Mouse (Mus musculus) midbrain, embryonic 12.5 days (tissue): ENCODE measurements at regions not wholly inside any gene's neighbourhood (a gene's known extent, or its start where the extent isn't known, plus 50 kb on each side); places are given as distances from the start of the nearest gene placed in this dataset.
A peak's percentile ranks its signal among the peaks of the same experiment; 100 is the strongest.
"Not testable (repeated sequence)": the region's sequence is repeated elsewhere in the genome, so short reads cannot be mapped to it uniquely, and the experiment has no call there.

ENCODE experiments used
- ATAC-seq: fragments of 200-750 bp; cut with Nextera tagmentation; 2 replicates; pipeline ENCODE4 v1.8.0; 2017; ENCODE audit warnings: low read depth, moderate TSS enrichment, moderate library complexity; ENCODE audit not compliant: low FRiP score
- H3K27ac ChIP-seq: fragments of 300-500 bp; sonication (generic); replicated peaks from 2 replicates; pipeline ENCODE4 v1.5.1; 2016; ENCODE audit warnings: mild to moderate bottlenecking
- H3K27me3 ChIP-seq: fragments of 300-500 bp; sonication (generic); 2 replicates; pipeline ENCODE4 v1.6.1; 2016; ENCODE audit warnings: mild to moderate bottlenecking
- H3K36me3 ChIP-seq: fragments of 300-500 bp; sonication (generic); 2 replicates; pipeline ENCODE4 v1.6.1; 2016
- H3K4me1 ChIP-seq: fragments of 300-500 bp; sonication (generic); 2 replicates; pipeline ENCODE4 v1.6.1; 2016
- H3K4me2 ChIP-seq: fragments of 300-500 bp; sonication (generic); replicated peaks from 2 replicates; pipeline ENCODE4 v1.6.1; 2016; ENCODE audit warnings: mild to moderate bottlenecking, moderate library complexity
- H3K4me3 ChIP-seq: fragments of 300-500 bp; sonication (generic); 2 replicates; pipeline ENCODE4 v1.5.1; 2016; ENCODE audit warnings: mild to moderate bottlenecking
- H3K9ac ChIP-seq: fragments of 300-500 bp; sonication (generic); replicated peaks from 2 replicates; pipeline ENCODE4 v1.6.1; 2016; ENCODE audit warnings: mild to moderate bottlenecking, moderate library complexity
- H3K9me3 ChIP-seq: fragments of 300-500 bp; sonication (generic); 2 replicates; pipeline ENCODE4 v1.6.1; 2016; ENCODE audit warnings: mild to moderate bottlenecking
- WGBS: fragments of 180-500 bp; shearing (Covaris S2); methylation state at CpG from one replicate; pipeline ENCODE4 v1.1.7; 2016; 5-methylcytosine and 5-hydroxymethylcytosine counted together

- H3K9me3 ChIP-seq, H3K36me3 ChIP-seq, H3K4me2 ChIP-seq, ATAC-seq, H3K9ac ChIP-seq, H3K27me3 ChIP-seq, H3K27ac ChIP-seq, H3K4me3 ChIP-seq, H3K4me1 ChIP-seq: not testable (repeated sequence)
- WGBS, result 93% methylated on average over 15 of the region's 15 CpGs
Measured at GRCm38 (mm10) chr15:53984006-53984405, 99.3 kb downstream of the Gm7489 start.

- Histone ChIP-seq H3K4me2 (no peak overlapping the region), H3K27me3 (no peaks in the 10 kb centered on the region), H3K9ac (no peak overlapping the region), H3K9me3 (no peaks in the 10 kb centered on the region), H3K4me3 (no peak overlapping the region), H3K27ac (no peak overlapping the region), H3K36me3 (no peaks in the 10 kb centered on the region), H3K4me1 (no peaks in the 10 kb centered on the region)
- no peak for ATAC-seq
- WGBS, result 86% methylated on average over 2 of the region's 2 CpGs
Measured at GRCm38 (mm10) chr15:53989888-53990287, 105.2 kb downstream of the Gm7489 start.

- no peaks in the 10 kb centered on the region for H3K9me3 ChIP-seq
- 80% methylated on average over 2 of the region's 2 CpGs for WGBS
- no peak overlapping the region for H3K9ac ChIP-seq
- ATAC-seq, result no peak
- H3K4me1 ChIP-seq, result no peaks in the 10 kb centered on the region
- no peaks in the 10 kb centered on the region for H3K27me3 ChIP-seq
- no peak overlapping the region for H3K27ac ChIP-seq
- no peaks in the 10 kb centered on the region for H3K36me3 ChIP-seq
- no peak overlapping the region for H3K4me3 ChIP-seq
- no peak overlapping the region for H3K4me2 ChIP-seq
Measured at GRCm38 (mm10) chr15:53995199-53995868, 110.6 kb downstream of the Gm7489 start.

DNA sequence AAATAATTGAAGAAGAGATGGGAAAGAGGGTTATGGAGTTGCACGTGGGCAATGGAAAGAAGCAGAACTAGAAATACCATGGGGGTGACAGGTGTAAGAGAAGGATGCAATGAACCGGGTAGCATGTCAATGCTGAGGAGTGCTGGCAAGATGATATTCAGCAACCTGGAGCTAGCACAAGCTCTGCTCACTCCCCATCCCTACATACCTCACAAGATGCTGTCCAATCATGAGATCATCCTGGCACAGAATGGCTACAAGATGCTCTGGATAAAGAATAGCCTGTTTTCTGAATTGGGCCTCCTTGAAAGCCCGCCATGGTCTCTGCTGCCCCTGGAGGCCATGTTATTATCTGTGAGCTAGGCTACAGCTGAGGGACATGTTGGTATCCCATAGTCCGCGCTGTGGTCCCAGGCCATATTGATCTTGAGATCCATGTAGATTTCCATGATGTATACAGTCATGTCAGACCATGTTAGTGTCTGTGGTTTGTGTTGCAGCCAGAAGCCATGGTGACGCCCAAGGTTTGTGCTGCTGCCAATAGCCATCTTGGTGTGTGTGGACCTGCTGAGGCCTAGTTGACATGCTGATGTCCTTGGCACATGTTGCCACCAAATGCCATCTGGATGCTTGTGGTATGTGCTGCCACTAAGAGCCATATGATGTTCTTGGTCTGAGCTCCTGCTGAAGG, 114.0 kb downstream of the Gm7489 start:
- H3K27me3 ChIP-seq, result no peaks in the 10 kb centered on the region
- H3K27ac ChIP-seq, result no peak overlapping the region
- H3K4me3 ChIP-seq, result no peak overlapping the region
- no peak overlapping the region for H3K4me2 ChIP-seq
- H3K9me3 ChIP-seq, result no peaks in the 10 kb centered on the region
- H3K36me3 ChIP-seq, result no peaks in the 10 kb centered on the region
- H3K4me1 ChIP-seq, result no peaks in the 10 kb centered on the region
- no peak overlapping the region for H3K9ac ChIP-seq
- no peak for ATAC-seq
- 89% methylated on average over 6 of the region's 6 CpGs for WGBS

DNA sequence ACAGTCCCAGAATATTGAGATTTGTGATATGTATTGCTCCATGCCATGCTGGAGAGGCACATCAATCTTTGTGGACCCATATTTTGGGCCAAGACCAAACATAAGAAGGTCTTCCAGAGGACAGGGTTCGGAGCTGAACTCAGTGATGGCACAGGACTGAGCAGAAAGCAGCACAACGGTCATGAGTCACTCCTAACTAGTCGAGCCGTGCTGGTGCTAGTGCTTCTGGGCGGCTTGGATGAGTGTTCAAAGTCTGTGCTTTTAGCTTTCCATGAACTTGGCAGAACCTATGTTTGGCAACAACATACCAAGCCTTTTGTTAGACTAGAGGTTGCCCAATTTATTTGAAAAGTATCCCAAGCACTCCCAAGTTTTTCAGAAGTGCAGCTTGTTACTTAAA, 149.1 kb downstream of the Gm7489 start:
- H3K9me3 ChIP-seq, result no peaks in the 10 kb centered on the region
- WGBS, result 88% methylated on average over 5 of the region's 5 CpGs
- H3K4me3 ChIP-seq, result no peak overlapping the region
- H3K27me3 ChIP-seq, result no peaks in the 10 kb centered on the region
- H3K36me3 ChIP-seq, result no peaks in the 10 kb centered on the region
- ATAC-seq, result no peak
- H3K4me1 ChIP-seq, result no peaks in the 10 kb centered on the region
- H3K9ac ChIP-seq, result no peak overlapping the region
- no peak overlapping the region for H3K27ac ChIP-seq
- no peak overlapping the region for H3K4me2 ChIP-seq

DNA sequence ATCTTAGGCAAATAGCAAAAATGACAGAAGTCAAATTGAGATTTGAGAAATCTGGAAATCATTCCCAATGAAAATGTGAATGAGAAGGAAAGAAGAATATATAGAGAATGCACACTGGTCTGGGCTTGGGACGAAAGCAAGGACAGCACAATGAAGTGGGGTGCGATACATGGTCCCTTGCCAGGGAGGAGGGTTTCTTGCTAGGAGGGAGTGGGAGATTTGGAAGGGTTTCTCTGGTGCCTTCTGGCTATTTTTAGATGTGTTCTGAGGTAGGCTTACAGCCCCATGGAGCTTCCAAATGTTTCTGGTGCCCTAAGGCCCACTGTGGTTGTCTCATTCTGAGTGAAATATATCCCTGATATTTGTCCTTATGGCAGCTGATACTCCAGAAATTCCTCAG, 166.0 kb downstream of the Gm7489 start:
- no peak overlapping the region for H3K4me3 ChIP-seq
- ATAC-seq, result no peak
- no peaks in the 10 kb centered on the region for H3K9me3 ChIP-seq
- H3K4me2 ChIP-seq, result no peak overlapping the region
- H3K27ac ChIP-seq, result no peak overlapping the region
- no peak overlapping the region for H3K9ac ChIP-seq
- H3K4me1 ChIP-seq, result no peaks in the 10 kb centered on the region
- no peaks in the 10 kb centered on the region for H3K36me3 ChIP-seq
- H3K27me3 ChIP-seq, result no peaks in the 10 kb centered on the region
- WGBS, result 87% methylated on average over 2 of the region's 2 CpGs

GRCm38 (mm10) chr15:54070005-54070634, 185.4 kb downstream of the Gm7489 start:
- H3K4me1 ChIP-seq, result no peaks in the 10 kb centered on the region
- ATAC-seq, result peak; percentile 93
- H3K4me3 ChIP-seq, result no peak overlapping the region
- H3K9me3 ChIP-seq, result no peaks in the 10 kb centered on the region
- no peak overlapping the region for H3K4me2 ChIP-seq
- no peak overlapping the region for H3K9ac ChIP-seq
- WGBS, result 46% methylated on average over 9 of the region's 9 CpGs
- H3K27me3 ChIP-seq, result no peaks in the 10 kb centered on the region
- H3K27ac ChIP-seq, result no peak overlapping the region
- no peaks in the 10 kb centered on the region for H3K36me3 ChIP-seq

DNA sequence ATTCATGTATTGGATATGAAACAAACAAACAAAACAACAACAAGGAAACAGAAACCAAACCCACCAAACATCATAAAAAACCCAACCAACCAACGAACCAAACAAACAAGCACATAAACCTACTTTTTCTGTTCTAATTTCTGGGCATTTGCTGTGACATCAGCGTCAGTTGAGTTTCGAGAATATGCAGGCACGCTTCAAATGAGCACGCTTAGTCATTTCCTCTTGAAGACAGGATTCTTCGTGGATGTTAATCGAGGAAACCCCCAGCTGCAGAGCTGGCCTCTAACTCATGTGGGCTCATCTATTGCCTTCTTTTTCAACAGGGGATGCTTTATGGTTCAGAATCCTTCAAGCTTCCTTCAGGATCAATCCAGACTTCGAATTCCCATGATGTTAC, 187.0 kb downstream of the Gm7489 start:
- Histone ChIP-seq H3K9me3 (no peaks in the 10 kb centered on the region), H3K27me3 (no peaks in the 10 kb centered on the region), H3K4me2 (no peak overlapping the region), H3K9ac (no peak overlapping the region), H3K36me3 (no peaks in the 10 kb centered on the region), H3K4me3 (no peak overlapping the region), H3K4me1 (no peaks in the 10 kb centered on the region), H3K27ac (no peak overlapping the region)
- ATAC-seq, result no peak
- 85% methylated on average over 8 of the region's 8 CpGs for WGBS

- H3K27me3 ChIP-seq, result no peaks in the 10 kb centered on the region
- H3K9ac ChIP-seq, result no peak overlapping the region
- no peak overlapping the region for H3K4me2 ChIP-seq
- no peak for ATAC-seq
- H3K27ac ChIP-seq, result no peak overlapping the region
- no peaks in the 10 kb centered on the region for H3K4me1 ChIP-seq
- no peak overlapping the region for H3K4me3 ChIP-seq
- 96% methylated on average over 1 of the region's 1 CpGs for WGBS
- H3K36me3 ChIP-seq, result no peaks in the 10 kb centered on the region
- H3K9me3 ChIP-seq, result no peaks in the 10 kb centered on the region
Measured at GRCm38 (mm10) chr15:54091301-54091700, 206.6 kb downstream of the Gm7489 start.

DNA sequence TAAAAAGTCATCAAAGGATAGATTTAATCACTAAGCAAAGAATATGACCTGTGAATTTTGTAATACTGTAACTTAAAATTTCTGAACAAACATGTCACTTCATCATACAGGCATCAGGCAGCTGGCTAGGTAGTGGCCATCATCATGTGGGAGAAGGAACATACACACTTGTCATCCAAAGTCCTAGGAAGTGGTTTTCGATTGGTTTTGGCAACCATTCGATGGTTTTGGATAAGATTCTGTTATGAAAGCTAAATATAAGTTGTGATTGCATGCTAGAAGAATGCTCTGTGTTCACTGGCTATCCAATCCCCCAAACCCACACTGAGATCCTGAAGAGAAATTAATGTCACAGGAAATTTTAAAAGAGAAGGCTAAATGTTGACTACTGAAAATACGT, 207.7 kb downstream of the Gm7489 start:
- no peak for ATAC-seq
- Histone ChIP-seq H3K36me3 (no peaks in the 10 kb centered on the region), H3K9me3 (no peaks in the 10 kb centered on the region), H3K27ac (no peak overlapping the region), H3K4me1 (no peaks in the 10 kb centered on the region), H3K9ac (no peak overlapping the region), H3K27me3 (no peaks in the 10 kb centered on the region), H3K4me3 (no peak overlapping the region), H3K4me2 (no peak overlapping the region)
- WGBS, result 92% methylated on average over 3 of the region's 3 CpGs

DNA sequence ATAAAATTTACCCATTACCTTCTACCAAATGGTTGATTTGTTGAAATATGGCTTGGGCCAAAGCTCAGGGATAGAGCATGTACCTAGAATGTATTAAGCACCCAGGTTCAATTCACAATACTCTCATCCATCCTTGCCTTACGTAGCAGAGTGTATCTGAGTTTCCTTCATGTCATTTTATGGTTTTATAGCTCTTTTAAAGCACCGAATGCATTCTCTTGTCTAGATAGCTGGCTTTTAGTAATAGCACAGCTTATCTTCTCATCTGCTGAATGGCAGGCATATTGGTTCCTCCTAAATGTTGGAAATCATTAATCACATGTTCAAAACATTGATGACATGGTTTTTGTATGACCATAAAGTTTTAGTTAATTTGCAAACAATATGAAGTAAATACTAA, 212.8 kb downstream of the Gm7489 start:
- 82% methylated on average over 2 of the region's 2 CpGs for WGBS
- ATAC-seq, result no peak
- H3K4me1 ChIP-seq, result no peaks in the 10 kb centered on the region

GRCm38 (mm10) chr15:54112406-54112805, 227.7 kb downstream of the Gm7489 start:
- Histone ChIP-seq H3K4me1 (no peaks in the 10 kb centered on the region), H3K9me3 (no peaks in the 10 kb centered on the region), H3K27ac (no peak overlapping the region), H3K4me3 (no peak overlapping the region), H3K9ac (no peak overlapping the region), H3K27me3 (no peaks in the 10 kb centered on the region), H3K4me2 (no peak overlapping the region), H3K36me3 (no peaks in the 10 kb centered on the region)
- ATAC-seq, result no peak
- WGBS, result 30% methylated on average over 2 of the region's 2 CpGs

More for the DNA sequence above, 212.8 kb downstream of the Gm7489 start:
- Histone ChIP-seq H3K4me3 (no peak overlapping the region), H3K4me2 (no peak overlapping the region), H3K36me3 (no peaks in the 10 kb centered on the region), H3K9ac (no peak overlapping the region), H3K27ac (no peak overlapping the region), H3K27me3 (no peaks in the 10 kb centered on the region), H3K9me3 (no peaks in the 10 kb centered on the region)
